Mouse (Mus musculus) heart, embryonic 16.5 days (tissue): ENCODE measurements around the gene Apol8. TPM values are rescaled to one million over a fixed set of nuclear protein-coding genes. Genes with fewer than 3 reads are reported as not detected.
"Not testable (repeated sequence)": the region's sequence is repeated elsewhere in the genome, so short reads cannot be mapped to it uniquely, and the experiment has no call there.

ENCODE experiments used
- ATAC-seq: fragments of 200-750 bp; cut with Nextera tagmentation; replicated peaks from 2 replicates; pipeline ENCODE4 v1.8.0; 2017; ENCODE audit warnings: moderate number of reproducible peaks; ENCODE audit not compliant: insufficient read depth, low FRiP score; ENCODE audit errors: extremely low read depth
- H3K27ac ChIP-seq: fragments of 300-500 bp; sonication (generic); 2 replicates; pipeline ENCODE4 v1.5.1; 2014; ENCODE audit warnings: mild to moderate bottlenecking, low read length, control low read depth, moderate library complexity
- H3K27me3 ChIP-seq: fragments of 300-500 bp; sonication (generic); 2 replicates; pipeline ENCODE4 v1.6.1; 2014; ENCODE audit warnings: low read length, mixed read lengths; ENCODE audit not compliant: control insufficient read depth, insufficient read depth
- H3K36me3 ChIP-seq: fragments of 300-500 bp; sonication (generic); 2 replicates; pipeline ENCODE4 v1.6.1; 2014; ENCODE audit not compliant: control insufficient read depth, insufficient read depth
- H3K4me1 ChIP-seq: fragments of 300-500 bp; sonication (generic); 2 replicates; pipeline ENCODE4 v1.6.1; 2014; ENCODE audit warnings: low read length, mixed read lengths; ENCODE audit not compliant: control insufficient read depth, insufficient read depth
- H3K4me2 ChIP-seq: fragments of 300-500 bp; sonication (generic); 2 replicates; pipeline ENCODE4 v1.6.1; 2014; ENCODE audit warnings: low read depth, mild to moderate bottlenecking, control low read depth, low read length
- H3K4me3 ChIP-seq: fragments of 300-500 bp; sonication (generic); 2 replicates; pipeline ENCODE4 v1.5.1; 2014; ENCODE audit warnings: mild to moderate bottlenecking, control low read depth, low read length
- H3K9ac ChIP-seq: fragments of 300-500 bp; sonication (generic); 2 replicates; pipeline ENCODE4 v1.6.1; 2014; ENCODE audit warnings: low read length, control low read depth
- H3K9me3 ChIP-seq: fragments of 300-500 bp; sonication (generic); replicated peaks from 2 replicates; pipeline ENCODE4 v1.6.1; 2016; ENCODE audit warnings: low read length; ENCODE audit not compliant: control insufficient read depth
- WGBS: fragments of 180-500 bp; shearing (Covaris S2); extraction: QIAGEN DNeasy Blood & Tissue Kit; methylation state at CpG from one replicate; pipeline ENCODE4 v1.1.7; 2014; 5-methylcytosine and 5-hydroxymethylcytosine counted together
- polyA plus RNA-seq: library from polyadenylated mRNA; unstranded; fragments of >200 nt; fragmentation: Nextera tagmentation; extraction: Ambion mirVana; gene quantifications from 2 replicates; pipeline ENCODE4 v1.2.1, GENCODE M21; 2015

The Apol8 gene
- polyA plus RNA-seq, 1 experiment from 2014 or later, result 0.05 TPM

DNA sequence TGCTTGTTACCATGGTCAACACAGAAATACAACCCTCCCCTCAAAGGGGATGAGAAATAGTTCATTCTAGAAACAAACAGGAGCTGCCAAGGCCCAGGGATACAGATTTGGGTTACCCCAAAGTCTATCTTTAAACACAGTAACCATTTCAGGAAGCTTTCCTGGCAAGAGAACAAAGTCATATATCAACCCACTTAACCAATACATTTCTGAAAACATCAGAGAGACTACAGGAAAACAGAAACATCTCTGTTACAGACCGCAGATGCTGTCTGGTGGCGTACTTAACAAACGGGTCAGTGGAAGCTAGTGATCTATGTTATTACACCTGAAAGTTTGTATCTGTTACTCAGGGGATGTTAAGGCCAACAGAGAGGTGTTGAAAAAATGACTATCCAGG, 51.5 kb downstream of the Apol8 start:
- not testable (repeated sequence) for H3K27ac ChIP-seq, H3K9ac ChIP-seq, H3K36me3 ChIP-seq, H3K9me3 ChIP-seq, ATAC-seq, H3K4me3 ChIP-seq, H3K4me1 ChIP-seq, H3K4me2 ChIP-seq, H3K27me3 ChIP-seq
- WGBS, result 79% methylated on average over 3 of the region's 3 CpGs

- not testable (repeated sequence) for H3K9me3 ChIP-seq, H3K27ac ChIP-seq, H3K36me3 ChIP-seq, H3K4me3 ChIP-seq, H3K4me2 ChIP-seq, H3K9ac ChIP-seq, H3K27me3 ChIP-seq, H3K4me1 ChIP-seq, ATAC-seq
- WGBS, result 73% methylated on average over 4 of the region's 4 CpGs
These were observed 58.1 kb downstream of the Apol8 start, which contains the start of gene Apol7e for GRCm38 (mm10) chr15:77698656-77699055. Apol7e (plus strand) TSS chr15:77698857.

Other genes starting within 250 kb of the Apol8 start
- not detected in 2 replicates for gene Apol11a, start 248.7 kb downstream of the Apol8 start, polyA plus RNA-seq
- 0.10 and 0.21 TPM in 2 replicates for gene Apol7c, start 223.7 kb downstream of the Apol8 start, polyA plus RNA-seq
- gene 1700025B11Rik, start 195.1 kb downstream of the Apol8 start, polyA plus RNA-seq, result not detected in 2 replicates
- 0.09 and 0.16 TPM in 2 replicates for gene Apol10b, start 160.9 kb downstream of the Apol8 start, polyA plus RNA-seq
- not detected in 2 replicates for gene Gm36245, start 157.7 kb downstream of the Apol8 start, polyA plus RNA-seq
- gene Apol11b, start 113.7 kb downstream of the Apol8 start, polyA plus RNA-seq, result 0.25 and 0.33 TPM in 2 replicates
- gene Apol7e, start 58.1 kb downstream of the Apol8 start, polyA plus RNA-seq, result 0.11 and 0.29 TPM in 2 replicates
- 0.17 and 0.21 TPM in 2 replicates for gene Apol9b, start 28.0 kb downstream of the Apol8 start, polyA plus RNA-seq
- gene Myh9, start 85.2 kb upstream of the Apol8 start, polyA plus RNA-seq, result 22.8 and 29.7 TPM in 2 replicates
- gene Txn2, start 172.0 kb upstream of the Apol8 start, polyA plus RNA-seq, result 321 and 325 TPM in 2 replicates
- gene Foxred2, start 199.7 kb upstream of the Apol8 start, polyA plus RNA-seq, result 0.76 and 1.0 TPM in 2 replicates
- gene Eif3d, start 213.8 kb upstream of the Apol8 start, polyA plus RNA-seq, result 124 and 125 TPM in 2 replicates